Mouse (Mus musculus) bone marrow, adult 2 months (tissue): Measurements from ENCODE around the gene Cxcr2.

Experiments used
- CTCF ChIP-seq: fragments of 200-500 bp; IDR thresholded peaks from 2 replicates; pipeline ENCODE4 v1.5.1; 2011; ENCODE audit warnings: low read length, control low read depth; ENCODE audit not compliant: control insufficient read depth, insufficient read depth
- POLR2A ChIP-seq: fragments of 200-500 bp; IDR thresholded peaks from 2 replicates; pipeline ENCODE4 v1.6.1; 2011; ENCODE audit warnings: low read depth, mild to moderate bottlenecking, control low read depth, low read length, borderline replicate concordance; ENCODE audit not compliant: control insufficient read depth

- TF ChIP-seq CTCF = peak; percentile 69
- TF ChIP-seq POLR2A = no peak
Measured at GRCm38 (mm10) chr1:74124991-74125552, 28.7 kb upstream of the Cxcr2 start, which contains the start of gene Rufy4.
